Mouse (Mus musculus) spleen, postnatal 14 days (tissue): ENCODE data around the gene A530016L24Rik.

ENCODE experiments used
- DNase-seq, 2 experiments: peaks; one replicate each; pipeline ENCODE4 v3.0.0; 2021 to 2022; ENCODE audit warnings: low spot score in 2 of 2

Gene A530016L24Rik

GRCm38 (mm10) chr12:112503003-112503771, 13.9 kb downstream of the A530016L24Rik start:
- DNase-seq, result no peak

GRCm38 (mm10) chr12:112506267-112506666, 17.0 kb downstream of the A530016L24Rik start:
- no peak for DNase-seq

- no peak for DNase-seq
These were observed 18.0 kb downstream of the A530016L24Rik start for GRCm38 (mm10) chr12:112507264-112507663.

GRCm38 (mm10) chr12:112507984-112508383, 18.7 kb downstream of the A530016L24Rik start:
- DNase-seq, result no peak

GRCm38 (mm10) chr12:112510365-112510732, 21.1 kb downstream of the A530016L24Rik start:
- DNase-seq, result no peak

GRCm38 (mm10) chr12:112510733-112511372, 21.6 kb downstream of the A530016L24Rik start:
- no peak for DNase-seq

- DNase-seq, result no peak
These were observed 25.6 kb downstream of the A530016L24Rik start for GRCm38 (mm10) chr12:112514897-112515296.

- no peak for DNase-seq
These were observed 27.6 kb downstream of the A530016L24Rik start, which contains the start of gene Tmem179 for GRCm38 (mm10) chr12:112516697-112517337. Tmem179 (minus strand) TSS chr12:112516747.

- no peak for DNase-seq
These were observed 28.9 kb downstream of the A530016L24Rik start for GRCm38 (mm10) chr12:112518105-112518504.

GRCm38 (mm10) chr12:112533758-112534157, 44.5 kb downstream of the A530016L24Rik start:
- no peak for DNase-seq

GRCm38 (mm10) chr12:112537233-112537632, 48.0 kb downstream of the A530016L24Rik start:
- no peak for DNase-seq

GRCm38 (mm10) chr12:112538356-112538755, 49.1 kb downstream of the A530016L24Rik start:
- no peak for DNase-seq

GRCm38 (mm10) chr12:112539466-112539965, 50.3 kb downstream of the A530016L24Rik start:
- no peak for DNase-seq

GRCm38 (mm10) chr12:112540321-112540720, 51.1 kb downstream of the A530016L24Rik start:
- no peak for DNase-seq

- no peak for DNase-seq
These were observed 52.3 kb downstream of the A530016L24Rik start for GRCm38 (mm10) chr12:112541483-112542091.

- DNase-seq, result no peak
These were observed 53.1 kb downstream of the A530016L24Rik start for GRCm38 (mm10) chr12:112542257-112542919.

- peak; percentile 45 to 74 for DNase-seq
These were observed 53.7 kb downstream of the A530016L24Rik start for GRCm38 (mm10) chr12:112542920-112543300.

GRCm38 (mm10) chr12:112543941-112544340, 54.7 kb downstream of the A530016L24Rik start:
- no peak for DNase-seq

- DNase-seq, result no peak
These were observed 55.9 kb downstream of the A530016L24Rik start for GRCm38 (mm10) chr12:112544946-112545701.

GRCm38 (mm10) chr12:112546110-112546509, 56.9 kb downstream of the A530016L24Rik start:
- no peak for DNase-seq

- DNase-seq, result no peak
These were observed 60.0 kb downstream of the A530016L24Rik start for GRCm38 (mm10) chr12:112549287-112549686.
